12 mouse cellular contexts compared by ENCODE assay signal in genomic region chr19:10437521-10437920, GRCm38 (mm10). TPM values are rescaled to one million over a fixed set of nuclear protein-coding genes. Genes with fewer than 3 reads are reported as not detected.
DNase-seq lines count a peak whose midpoint lies in the region; TF ChIP-seq lines count a peak whose summit lies in the region.
"Had no signal": no experiment of that assay in that cellular context is flagged by ENCODE, and none has a peak within 500 bp of the region (broad histone marks: within the 10 kb centered on the region; RNA-seq: fewer than 3 reads in every experiment).

No protein-coding gene starts in this region.

- TF ChIP-seq EP300 in heart, adult 2 months (IDR thresholded peaks at IDR 0.05; ENCODE audit: insufficient read depth, low read depth, low read length): no peak

- no peaks in the 10 kb centered on the region for H3K36me3 ChIP-seq in heart, adult 2 months (ENCODE audit: control insufficient read depth, insufficient read depth, low read length)
- H3K36me3 ChIP-seq: G1E; limb, embryonic 10.5 days had no signal

- H3K79me2 ChIP-seq in heart, adult 2 months (replicated peaks; ENCODE audit: control insufficient read depth, insufficient read depth, low read length): no peaks in the 10 kb centered on the region

- no peaks in the 10 kb centered on the region for H3K27me3 ChIP-seq in heart, adult 2 months (ENCODE audit: control insufficient read depth, insufficient read depth, low read length)

- 83% methylated on average over 1 of the region's 1 CpGs for WGBS in heart, adult 2 months

- no peak overlapping the region for H3K9ac ChIP-seq in heart, adult 2 months (ENCODE audit: low read depth, low read length)

- TF ChIP-seq POLR2A in heart, adult 2 months (IDR thresholded peaks at IDR 0.05; ENCODE audit: insufficient read depth, low read depth, low read length): no peak

- H3K27ac ChIP-seq in heart, adult 2 months: no peak overlapping the region
- H3K27ac ChIP-seq in left cerebral cortex, adult 2 months: no peak overlapping the region
- H3K27ac ChIP-seq: limb, embryonic 10.5 days had no signal

- no peak overlapping the region for H3K4me3 ChIP-seq in heart, adult 2 months
- no peak overlapping the region for H3K4me3 ChIP-seq in left cerebral cortex, adult 2 months
- H3K4me3 ChIP-seq: limb, embryonic 10.5 days had no signal

- intact Hi-C loops in heart, adult 2 months (cut with DNase I): loop anchor here (5.0 kb wide), 1 partner anchor 180 kb away; no protein-coding TSS in a partner anchor
- intact Hi-C loops in left cerebral cortex, adult 2 months (cut with DNase I): loop anchor here (2.0 kb wide), 1 partner anchor 179 kb away; no protein-coding TSS in a partner anchor

- peaks cover 2% of the 10 kb centered on the region; the same call in 1 of the 2 replicates for H3K4me1 ChIP-seq in heart, adult 2 months (ENCODE audit: control insufficient read depth, insufficient read depth, low read length)

- TF ChIP-seq CTCF in heart, adult 2 months (IDR thresholded peaks at IDR 0.05): peak; percentile 48
- TF ChIP-seq CTCF in left cerebral cortex, adult 2 months (IDR thresholded peaks at IDR 0.05): peak; percentile 14

- no peak for DNase-seq in heart, adult 2 months
- DNase-seq in heart, adult 9 months (ENCODE audit: low spot score in 2 of 2): no peak
- no peak for DNase-seq in left cerebral cortex, adult 2 months (ENCODE audit: extremely low spot score in 1 of 2, low spot score in 2 of 2)
- no peak for DNase-seq in left cerebral cortex, adult 18-20 months (ENCODE audit: low spot score in 2 of 2)
- DNase-seq in A20 (ENCODE audit: low read depth, low spot score) (peak; percentile 38), adipocyte (ENCODE audit: low spot score) (peak; percentile 49)
- DNase-seq in T-cell, adult 2 months (ENCODE audit: low spot score): no peak
- no peak for DNase-seq in thymus, adult 18-20 months
- DNase-seq: adrenal gland, postnatal 25 days had no signal

RNA-seq across cellular contexts. Expression of gene Lrrc10b, which starts 19.8 kb away (rescaled TPM):
- total RNA-seq in heart, adult 2 months (2021): 1 to 10 TPM; 1.7 to 2.3 TPM
- 0.12 and 1.2 TPM in 2 replicates for polyA plus RNA-seq in heart, adult 2 months (2012; rRNA removed)
- total RNA-seq in left cerebral cortex, adult 2 months (2021): 10 to 100 TPM in 1 of 2 experiments, 1 to 10 TPM in 1; 6.9 to 15.8 TPM
- total RNA-seq in left cerebral cortex, adult 18-20 months (2021): 10 to 100 TPM; 12.7 to 27.8 TPM
- total RNA-seq: G1E had no signal
- polyA plus RNA-seq: G1E had no signal

RNA-seq across cellular contexts. Expression of gene Ppp1r32, which starts 45.2 kb away (rescaled TPM):
- under 1 TPM; 0.16 to 0.29 TPM for total RNA-seq in heart, adult 2 months (2021)
- polyA plus RNA-seq in heart, adult 2 months (2012; rRNA removed): 0.20 and 1.1 TPM in 2 replicates
- total RNA-seq in left cerebral cortex, adult 2 months (2021): 1 to 10 TPM in 1 of 2 experiments, under 1 TPM in 1; 0.61 to 1.3 TPM
- under 1 TPM; 0.77 to 0.91 TPM for total RNA-seq in left cerebral cortex, adult 18-20 months (2021)
- polyA plus RNA-seq: limb, embryonic 10.5 days had no signal

RNA-seq across cellular contexts. Expression of gene Syt7, which starts 48.6 kb away (rescaled TPM):
- total RNA-seq in heart, adult 2 months (2021): 10 to 100 TPM; 35.7 to 38.6 TPM
- 17.6 and 20.1 TPM in 2 replicates for polyA plus RNA-seq in heart, adult 2 months (2012; rRNA removed)
- 100 to 1,000 TPM; 326 to 329 TPM for total RNA-seq in left cerebral cortex, adult 2 months (2021)
- 100 to 1,000 TPM; 267 to 301 TPM for total RNA-seq in left cerebral cortex, adult 18-20 months (2021)
- total RNA-seq: neutrophil, adult 5-6 weeks had no signal
- polyA plus RNA-seq: G1E had no signal

Comparison
In these comparisons a context has a peak if more than half of its experiments do, and no peak if none do; other contexts are left out.
1. DNase-seq: peak in A20 (single experiment) and adipocyte (single experiment); none in heart, adult 2 months (0 of 2), heart, adult 9 months (0 of 2), left cerebral cortex, adult 2 months (0 of 2), left cerebral cortex, adult 18-20 months (0 of 2), T-cell, adult 2 months (single experiment) and thymus, adult 18-20 months (0 of 2).
2. RNA of gene Syt7, which starts 48.6 kb away (total RNA-seq): 326 to 329 TPM in left cerebral cortex, adult 2 months and 267 to 301 TPM in left cerebral cortex, adult 18-20 months; 35.7 to 38.6 TPM in heart, adult 2 months; every median in the first group is over 4 times any median in the second.